Mouse (Mus musculus): ENCODE results near the gene Tox3. TPM values are rescaled to one million over a fixed set of nuclear protein-coding genes. Genes with fewer than 3 reads are reported as not detected.

The Tox3 gene
- total RNA-seq, 4 experiments from 2014 or later, result 0.08 to 0.19 (median 0.10) TPM; not detected in 1

DNA sequence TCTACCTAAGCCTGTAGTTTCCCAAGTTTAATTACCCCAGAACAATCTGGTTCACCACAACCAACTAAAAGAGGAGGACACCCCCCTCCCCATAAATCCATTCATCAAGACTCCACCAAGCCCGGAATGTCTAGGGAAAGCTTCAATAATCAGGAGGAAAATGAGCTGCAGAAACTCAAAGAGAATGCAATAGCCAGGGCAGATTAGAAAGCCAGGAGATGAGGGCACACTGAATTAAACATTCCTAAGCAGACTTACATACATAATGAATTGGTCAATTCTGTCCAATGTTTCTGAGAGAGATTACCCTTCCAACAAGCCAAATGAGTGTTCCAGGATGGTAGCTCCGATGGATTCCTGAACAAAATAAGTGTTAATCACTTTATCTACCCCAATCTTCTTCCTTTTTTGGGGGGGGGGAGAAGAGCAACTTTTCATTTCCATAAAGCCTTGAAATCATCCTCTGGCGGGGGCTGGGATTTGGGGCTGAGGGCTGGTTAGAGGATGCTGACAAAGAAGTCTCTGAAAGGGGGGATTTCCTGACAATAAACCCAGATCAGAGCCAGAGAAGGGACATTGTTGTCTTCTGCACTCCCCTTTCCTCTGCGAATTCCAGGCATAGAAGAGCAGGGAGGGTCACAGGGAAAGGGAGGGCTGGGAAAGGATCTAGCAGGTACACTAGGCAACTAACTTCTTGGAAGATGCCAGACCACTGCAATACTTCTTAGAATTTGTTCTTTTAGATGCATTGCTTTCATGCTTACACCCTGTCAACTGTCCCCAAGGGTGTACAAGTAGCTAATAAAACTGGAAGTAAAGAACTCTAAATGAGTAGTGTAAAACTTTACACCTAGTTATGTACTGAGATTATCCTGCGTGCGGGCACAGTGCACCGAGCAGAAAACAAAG is 17.5 kb downstream of the Tox3 start:
- DNase-seq (ENCODE audit: low spot score in 2 of 2), result no peak

DNA sequence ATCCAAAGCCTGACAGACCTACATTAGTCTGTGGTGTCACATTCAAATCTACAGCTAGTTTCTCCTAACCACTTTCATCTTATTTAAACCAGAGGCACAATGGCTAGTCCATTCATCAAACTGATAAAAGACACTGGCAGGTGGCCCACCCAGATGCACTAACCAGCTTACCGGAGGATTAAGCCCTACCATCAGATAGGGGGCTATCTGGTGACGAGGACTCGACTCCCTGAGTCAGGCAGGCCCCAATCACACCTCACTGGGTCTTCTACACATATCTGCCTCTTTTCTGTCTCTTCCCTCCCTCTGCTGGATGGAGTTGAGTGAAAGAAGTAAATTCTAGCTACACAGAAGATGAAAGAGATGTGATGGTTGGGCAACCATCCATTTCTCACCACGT is 24.3 kb downstream of the Tox3 start:
- DNase-seq (ENCODE audit: low spot score in 2 of 2), result no peak

DNA sequence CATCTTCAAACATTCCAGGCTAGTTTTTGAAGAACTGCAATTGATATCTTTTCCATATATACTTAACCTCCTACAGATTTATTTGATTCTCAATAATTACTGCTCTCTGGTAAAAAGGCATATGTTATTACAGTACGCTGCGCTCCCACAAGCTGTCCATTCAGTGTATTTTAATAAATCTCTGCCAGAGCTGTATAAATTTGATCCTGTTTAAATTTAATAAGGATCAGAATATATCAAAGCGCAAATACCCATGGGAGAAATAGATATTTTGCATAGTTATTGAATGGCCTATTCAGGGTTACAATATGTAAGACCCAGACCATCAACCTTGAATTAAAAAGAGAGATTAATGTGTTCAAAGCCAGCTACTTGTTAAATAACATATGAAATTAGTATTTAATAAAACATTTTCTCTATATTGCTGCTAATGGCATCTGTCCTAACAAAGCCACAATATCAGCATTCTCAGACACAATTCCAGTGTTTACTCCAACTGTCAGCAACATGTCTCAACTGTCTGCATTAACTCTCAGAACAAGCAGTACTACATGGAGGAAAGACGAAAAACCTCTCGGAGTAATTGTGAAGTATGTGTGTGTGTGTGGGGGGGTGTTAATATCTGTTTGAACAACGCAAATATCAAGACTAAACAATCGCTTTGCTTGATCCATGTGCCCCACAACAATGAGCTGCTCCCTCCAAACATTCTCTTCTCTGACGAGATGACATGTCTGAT is 25.3 kb downstream of the Tox3 start:
- no peak for DNase-seq (ENCODE audit: low spot score in 2 of 2)

DNA sequence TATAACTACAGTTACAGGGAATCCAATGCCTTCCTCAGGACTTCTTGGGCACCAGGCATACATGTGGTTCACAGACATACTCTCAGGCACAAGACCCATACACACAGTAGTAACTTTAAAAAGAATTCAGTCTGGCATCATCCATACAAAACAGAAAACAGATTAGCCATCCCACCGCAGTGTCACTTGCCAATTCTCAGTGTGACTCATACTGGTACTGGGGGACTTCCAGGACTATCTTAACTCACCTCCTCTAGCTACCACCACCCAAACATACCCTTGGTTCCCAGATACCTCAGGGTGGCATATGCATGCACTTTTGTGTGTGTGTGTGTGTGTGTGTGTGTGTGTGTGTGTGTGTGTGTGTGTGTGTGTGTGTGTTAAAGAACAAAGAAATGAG is 26.9 kb downstream of the Tox3 start:
- no peak for DNase-seq (ENCODE audit: low spot score in 2 of 2)

DNA sequence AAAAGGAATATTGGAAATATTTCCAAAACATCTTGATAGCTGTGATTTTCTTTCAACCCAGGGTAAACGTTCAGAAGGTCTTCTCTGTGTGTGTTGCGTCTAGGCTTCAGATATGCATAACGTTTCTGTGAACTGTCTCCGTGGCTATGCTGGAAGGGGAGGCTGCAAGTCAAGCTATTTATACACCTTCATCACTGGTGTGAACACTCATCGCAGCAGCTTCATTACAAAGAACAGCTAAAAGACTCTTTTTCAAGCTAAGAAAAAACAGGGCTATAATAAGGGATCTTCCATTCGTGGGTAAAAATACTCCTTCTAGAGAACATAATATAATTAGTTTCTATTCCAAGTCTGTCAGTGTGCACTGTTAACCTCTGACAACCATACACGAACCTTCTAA is 33.8 kb downstream of the Tox3 start:
- DNase-seq (ENCODE audit: low spot score in 2 of 2), result no peak

DNA sequence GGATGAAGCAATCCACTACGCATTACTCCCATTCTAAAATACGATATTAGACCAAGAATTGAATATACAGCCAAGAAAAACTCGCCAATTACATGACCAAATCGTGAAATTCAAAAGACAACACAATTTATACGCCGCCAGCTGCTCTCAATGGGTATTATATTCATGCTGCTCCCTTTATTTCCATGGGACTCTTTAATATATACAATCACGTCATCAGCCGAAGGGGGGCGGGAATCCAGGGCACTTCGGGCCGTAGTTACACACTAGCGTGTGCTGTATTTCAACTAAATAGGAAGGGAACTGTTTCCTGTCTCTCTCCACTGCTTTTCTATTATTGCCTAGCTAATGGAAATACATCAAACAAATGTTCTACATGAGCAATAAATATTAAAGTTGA is 45.2 kb downstream of the Tox3 start:
- no peak for DNase-seq (ENCODE audit: low spot score in 2 of 2)

DNA sequence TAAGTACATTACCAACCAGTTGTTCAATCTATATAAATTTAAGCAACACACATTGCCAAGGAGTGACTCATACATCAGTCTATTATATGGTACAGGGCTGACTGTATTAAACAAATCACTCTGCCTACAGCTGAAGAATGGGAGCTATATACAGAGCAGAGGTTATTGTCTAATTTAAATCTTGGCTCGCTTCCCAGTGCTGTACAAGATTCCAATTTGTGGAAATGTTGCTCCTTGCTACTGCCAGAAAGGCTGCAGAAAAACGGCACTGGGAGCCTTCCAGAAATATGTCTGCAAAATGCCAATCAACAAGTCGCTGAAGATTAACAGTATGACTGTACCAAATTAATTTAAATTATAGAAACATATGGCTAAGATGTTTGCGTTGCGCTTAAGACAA is 45.9 kb downstream of the Tox3 start:
- no peak for DNase-seq (ENCODE audit: low spot score in 2 of 2)

DNA sequence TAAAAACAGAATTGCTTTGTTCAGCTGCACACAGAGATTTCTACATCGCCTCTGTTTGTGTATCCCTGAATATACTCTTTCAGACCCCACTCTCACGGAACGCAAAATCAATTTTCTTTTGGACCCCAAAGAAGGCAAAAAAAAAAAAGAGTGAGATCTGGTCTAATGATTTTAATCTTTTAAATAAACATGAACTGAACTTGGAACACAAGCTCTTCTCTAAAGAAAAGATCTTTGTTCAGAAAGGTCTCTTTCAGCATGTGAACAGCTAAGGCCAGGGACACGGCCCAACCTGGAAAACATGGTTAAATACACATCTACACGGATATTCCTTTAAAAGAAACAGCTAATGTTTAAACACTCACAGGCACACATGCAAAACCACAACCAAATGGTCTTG is 46.6 kb downstream of the Tox3 start:
- DNase-seq (ENCODE audit: low spot score in 2 of 2), result no peak

DNA sequence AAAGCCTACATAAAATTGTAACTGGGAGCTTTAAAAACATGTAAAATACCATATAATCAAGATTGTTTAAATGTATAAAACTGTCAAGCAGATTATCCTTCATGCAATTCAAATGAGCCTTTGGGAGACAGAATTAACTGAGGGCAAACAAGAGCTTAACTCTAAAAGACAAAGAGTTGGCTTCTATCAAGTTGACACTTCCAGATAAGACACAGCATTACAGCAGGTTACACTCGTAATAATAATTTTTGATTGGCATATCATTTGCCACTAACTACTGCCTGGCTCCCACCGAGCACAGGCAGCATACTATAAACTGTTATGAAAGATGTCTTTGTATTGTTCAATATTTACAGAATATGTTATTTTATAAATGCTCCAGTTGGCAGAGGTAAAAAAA is 47.2 kb downstream of the Tox3 start:
- DNase-seq (ENCODE audit: low spot score in 2 of 2), result no peak

DNA sequence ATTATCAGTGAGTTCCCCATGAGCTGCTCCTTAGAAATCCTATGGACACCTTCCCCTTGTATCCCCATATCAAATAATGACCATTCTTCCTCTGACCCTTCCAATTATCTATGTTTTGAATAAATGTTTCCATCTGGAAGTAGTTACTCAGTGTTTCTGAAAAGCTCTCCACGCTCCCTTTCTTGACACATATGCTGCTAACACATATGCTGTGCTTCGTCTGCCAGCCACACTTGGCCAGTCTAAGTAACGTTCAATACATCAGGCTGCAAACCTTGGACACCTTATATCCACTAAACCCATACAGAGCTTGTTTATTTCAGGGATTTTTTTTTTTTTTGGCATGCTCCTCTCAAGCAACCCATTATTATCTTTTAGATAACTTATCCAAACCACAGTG is 54.1 kb downstream of the Tox3 start:
- DNase-seq (ENCODE audit: low spot score in 2 of 2), result no peak

DNA sequence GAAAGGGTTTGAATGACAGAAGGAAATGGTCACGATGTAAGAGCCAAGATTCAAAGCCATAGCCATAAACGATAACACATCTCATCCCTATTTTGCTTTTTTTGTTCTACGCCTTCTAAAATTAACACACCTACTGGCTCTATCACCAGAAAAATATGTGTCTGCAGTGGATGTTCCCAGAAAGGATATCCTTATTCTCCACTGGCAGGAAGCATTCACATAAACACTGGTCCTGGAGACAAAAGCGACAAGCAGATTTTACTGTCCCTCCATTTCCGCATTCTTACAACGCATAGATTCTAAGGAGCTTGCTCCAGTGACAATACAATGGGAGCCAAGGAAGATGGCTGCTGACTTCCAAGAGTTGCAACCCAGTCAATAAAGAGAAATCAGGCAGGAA is 57.3 kb downstream of the Tox3 start:
- no peak for DNase-seq (ENCODE audit: low spot score in 2 of 2)

DNA sequence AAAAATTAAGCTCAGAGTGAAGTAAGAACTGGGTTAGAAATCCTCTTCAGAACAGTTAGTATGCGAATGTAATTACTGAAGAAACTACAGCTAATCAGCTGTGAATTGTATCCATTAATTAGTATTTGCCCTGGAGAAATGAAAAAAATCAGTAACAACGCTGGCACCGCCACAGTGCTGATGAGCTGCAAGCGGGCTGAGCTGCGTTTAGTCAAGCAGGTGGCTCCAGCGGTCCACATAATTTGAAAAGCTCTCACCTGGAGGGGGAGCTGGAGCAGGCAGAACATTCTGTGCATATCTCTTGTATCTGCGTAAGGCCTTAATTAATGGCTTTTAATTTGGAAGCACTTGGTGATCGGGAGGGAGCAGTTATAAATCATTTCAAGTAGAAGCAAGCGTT is 71.4 kb downstream of the Tox3 start:
- no peak for DNase-seq (ENCODE audit: low spot score in 2 of 2)

DNA sequence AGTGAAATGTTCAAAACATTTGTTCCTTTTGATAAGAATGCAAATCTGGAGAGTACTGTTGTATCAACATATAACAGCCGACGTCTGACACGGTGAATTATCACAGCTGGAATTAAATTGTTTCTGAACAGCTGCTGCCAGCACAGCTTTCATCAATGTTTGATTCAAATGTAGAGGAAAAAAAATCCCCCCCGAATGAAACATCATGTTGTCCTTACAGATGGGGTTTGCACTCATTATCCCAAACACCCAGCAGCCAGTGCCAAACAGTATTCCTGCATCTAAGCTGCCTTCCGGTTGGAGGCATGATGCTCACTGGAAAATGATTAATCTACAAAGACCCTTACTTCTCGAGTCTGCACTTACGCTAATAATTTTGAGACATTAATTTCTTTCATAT is 75.0 kb downstream of the Tox3 start:
- no peak for DNase-seq (ENCODE audit: low spot score in 2 of 2)

DNA sequence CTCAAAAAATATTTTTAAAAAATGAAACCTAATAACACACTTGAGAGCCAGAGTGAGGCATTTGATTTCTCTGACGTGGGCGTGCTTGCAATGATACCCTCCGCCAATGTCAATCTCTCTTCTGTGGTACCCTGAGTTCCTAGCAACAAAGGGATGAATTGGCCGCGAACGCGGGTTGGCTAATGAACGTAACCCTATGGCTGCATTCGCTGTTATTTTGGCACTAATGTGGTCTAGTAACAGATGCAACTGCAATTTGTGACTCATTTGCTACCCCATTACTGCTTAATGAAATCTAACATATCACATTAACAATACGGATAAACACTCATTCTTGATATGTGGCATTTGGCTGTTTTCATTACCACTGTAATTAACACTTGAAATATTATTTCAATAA is 76.2 kb downstream of the Tox3 start:
- DNase-seq (ENCODE audit: low spot score in 2 of 2), result no peak

DNA sequence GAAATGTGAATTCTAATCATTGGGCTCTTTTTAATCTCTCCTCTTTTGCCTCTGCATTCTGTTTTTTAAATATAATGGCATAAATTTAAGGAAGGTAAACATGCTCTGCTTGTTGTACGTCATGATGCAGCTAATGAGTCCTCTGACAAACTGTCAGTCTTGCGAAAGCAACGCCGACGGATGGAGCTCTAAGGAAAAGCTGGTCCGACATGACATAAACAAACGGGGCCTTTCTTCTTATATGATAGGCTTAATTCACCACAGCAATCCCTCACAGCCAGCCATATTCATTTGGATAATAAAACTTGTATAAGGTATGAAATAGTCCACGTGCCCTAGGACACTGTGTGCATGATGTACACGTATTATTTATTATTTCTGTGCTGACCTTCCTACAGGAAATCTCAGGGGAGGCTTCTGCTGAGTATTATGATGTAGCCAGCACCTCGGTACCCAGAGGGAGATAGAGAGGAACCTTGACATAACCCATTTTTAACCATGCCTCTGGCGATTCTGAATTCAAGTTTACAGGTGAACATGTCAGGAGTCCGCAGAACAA is 80.4 kb downstream of the Tox3 start:
- no peak for DNase-seq (ENCODE audit: low spot score in 2 of 2)

DNA sequence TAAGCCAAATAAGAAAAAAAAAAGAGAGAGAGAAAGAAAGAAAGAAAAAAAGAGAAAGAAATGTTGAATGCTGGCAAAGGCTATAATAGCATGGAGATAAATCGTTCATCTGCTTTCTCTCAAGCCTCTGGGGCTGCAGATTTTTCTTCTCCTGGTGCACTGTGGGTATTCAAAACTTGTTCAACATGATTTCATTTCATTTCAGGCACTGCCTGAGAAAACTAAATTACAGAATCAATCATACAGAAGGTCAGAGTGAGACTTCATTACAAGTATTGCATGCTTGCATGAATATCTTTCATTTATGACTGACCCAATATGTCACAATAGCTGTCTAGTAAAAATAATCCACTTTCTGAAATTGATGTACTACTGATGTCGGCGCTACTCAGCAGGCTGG is 81.2 kb downstream of the Tox3 start:
- DNase-seq (ENCODE audit: low spot score in 2 of 2), result no peak

DNA sequence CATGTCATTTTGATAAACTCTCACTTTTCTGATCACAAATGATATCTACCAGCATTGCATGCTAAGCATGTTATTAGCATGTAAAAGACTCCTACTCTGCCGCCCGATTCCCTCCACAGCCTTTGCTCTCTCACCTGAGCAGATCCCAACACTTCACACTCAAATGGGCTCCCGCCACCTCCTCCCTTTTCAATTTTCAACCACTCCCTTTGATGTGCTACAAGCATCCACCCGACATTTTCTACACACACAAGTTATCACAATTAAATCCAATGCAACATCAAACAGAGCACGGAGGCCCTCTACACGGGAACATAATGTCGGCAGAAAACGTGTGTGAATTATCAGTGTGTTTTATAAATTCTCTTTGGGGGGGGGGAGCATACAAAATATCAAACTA is 81.9 kb downstream of the Tox3 start:
- no peak for DNase-seq (ENCODE audit: low spot score in 2 of 2)

DNA sequence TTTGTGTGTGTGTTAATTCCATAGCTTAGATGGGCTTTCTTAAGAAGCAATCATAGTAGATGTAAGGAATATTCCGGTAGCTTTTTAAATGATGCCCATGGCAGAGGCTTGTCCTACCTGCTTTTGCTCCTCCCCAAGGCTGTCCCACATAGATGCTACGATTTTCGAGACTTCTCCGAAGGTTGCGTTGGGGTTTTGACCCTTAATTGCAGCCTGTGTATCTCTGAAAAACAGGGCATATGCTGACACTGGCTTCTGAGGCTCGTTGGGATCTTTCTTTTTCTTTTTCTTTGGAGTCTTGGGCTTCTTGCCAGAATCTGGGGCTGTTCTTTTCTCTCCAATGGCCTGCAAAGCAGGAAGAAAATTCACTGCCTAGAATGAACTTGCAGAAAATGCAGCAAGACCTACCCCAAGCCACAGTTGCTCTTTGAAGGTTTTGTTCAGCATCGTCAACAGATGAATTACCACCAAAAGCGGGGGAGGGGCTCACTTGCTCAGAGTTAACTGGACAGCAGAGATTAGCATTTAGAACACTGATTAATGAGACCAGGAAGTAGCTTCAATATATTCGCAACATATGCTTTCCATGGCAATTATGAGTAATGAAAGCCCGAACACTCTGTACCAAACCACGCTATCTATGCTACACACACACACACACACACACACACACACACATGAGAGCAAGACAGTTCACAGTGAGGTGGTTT is 93.8 kb downstream of the Tox3 start:
- DNase-seq (ENCODE audit: low spot score in 2 of 2), result no peak

DNA sequence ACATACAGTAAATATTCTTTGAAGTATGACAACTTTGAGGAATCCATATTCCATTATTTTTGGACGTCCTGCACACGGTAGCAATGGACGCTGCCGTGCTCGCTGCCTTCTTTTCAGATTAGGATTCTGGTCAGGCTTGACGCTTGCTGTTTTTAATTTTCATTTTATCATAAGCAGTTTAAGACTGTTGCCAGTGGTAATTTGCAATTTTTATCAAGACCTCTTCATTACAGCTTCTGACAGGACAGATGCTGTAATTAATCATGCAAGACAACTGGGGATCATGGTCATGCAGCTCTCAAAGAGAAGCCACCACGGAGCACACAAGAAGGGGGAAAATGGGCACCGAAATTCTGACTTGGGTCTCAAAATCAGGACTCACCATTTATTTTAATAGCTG is 101.8 kb downstream of the Tox3 start:
- no peak for DNase-seq (ENCODE audit: low spot score in 2 of 2)

DNA sequence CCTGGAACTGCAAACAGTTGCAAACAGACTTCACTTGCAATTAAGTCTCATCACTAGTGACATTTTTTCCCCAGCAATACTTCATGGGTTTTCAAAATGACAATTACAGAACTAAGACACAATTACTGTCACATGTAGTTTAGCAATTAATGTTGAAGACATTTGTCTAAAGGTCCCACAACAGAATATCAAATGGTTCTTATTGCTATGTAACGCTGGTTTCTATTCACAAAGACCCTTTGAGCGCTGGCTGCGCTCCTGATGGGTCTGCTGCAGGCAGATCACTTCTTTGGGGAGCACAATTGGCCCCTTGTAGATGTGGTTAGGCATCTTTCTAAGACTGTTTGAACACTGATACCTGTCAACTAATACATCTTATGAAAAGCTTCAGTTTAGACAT is 102.3 kb downstream of the Tox3 start:
- no peak for DNase-seq (ENCODE audit: low spot score in 2 of 2)

DNA sequence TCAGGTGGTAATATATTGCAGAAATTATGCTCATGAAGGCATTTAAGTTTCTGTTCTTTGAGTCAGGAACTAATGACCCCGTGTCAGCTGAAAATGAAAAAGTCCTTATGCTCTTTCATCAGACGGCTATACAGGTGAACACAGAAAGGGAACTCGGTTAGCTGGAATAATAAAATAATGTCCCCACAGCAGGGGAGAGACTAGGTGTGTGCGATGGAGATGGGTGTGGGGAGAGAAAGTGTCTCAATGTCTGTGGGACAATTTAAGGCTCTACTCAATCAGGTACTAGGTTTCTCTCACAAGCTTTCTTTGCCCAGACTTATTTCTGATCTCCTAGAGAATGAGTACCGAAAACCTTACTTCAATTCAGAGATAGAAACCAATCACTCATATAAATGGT is 103.0 kb downstream of the Tox3 start:
- no peak for DNase-seq (ENCODE audit: low spot score in 2 of 2)

Measured in gastrocnemius, adult 8-10 months (tissue).